Mouse (Mus musculus) activated CD4-positive, CD25-positive, alpha-beta regulatory T cell, adult 4 months (primary cell): ENCODE results near the gene Shc1. TPM values are rescaled to one million over a fixed set of nuclear protein-coding genes. Genes with fewer than 3 reads are reported as not detected.
"Not testable (repeated sequence)": the region's sequence is repeated elsewhere in the genome, so short reads cannot be mapped to it uniquely, and the experiment has no call there.

Source experiments
- ATAC-seq: one replicate; pipeline ENCODE4 v1.8.0; 2017
- polyA plus RNA-seq, 2 experiments: library from polyadenylated mRNA; unstranded; fragments of 100-300 nt; shearing (Covaris generic); gene quantifications; one replicate each; pipeline ENCODE4 v1.2.1; 2017

Shc1 gene
- polyA plus RNA-seq, 2 experiments from 2014 or later: 29.6 to 43.2 TPM

- no peak for ATAC-seq
These were observed 1.7 kb downstream of the Shc1 start for GRCm38 (mm10) chr3:89419981-89420380.

DNA sequence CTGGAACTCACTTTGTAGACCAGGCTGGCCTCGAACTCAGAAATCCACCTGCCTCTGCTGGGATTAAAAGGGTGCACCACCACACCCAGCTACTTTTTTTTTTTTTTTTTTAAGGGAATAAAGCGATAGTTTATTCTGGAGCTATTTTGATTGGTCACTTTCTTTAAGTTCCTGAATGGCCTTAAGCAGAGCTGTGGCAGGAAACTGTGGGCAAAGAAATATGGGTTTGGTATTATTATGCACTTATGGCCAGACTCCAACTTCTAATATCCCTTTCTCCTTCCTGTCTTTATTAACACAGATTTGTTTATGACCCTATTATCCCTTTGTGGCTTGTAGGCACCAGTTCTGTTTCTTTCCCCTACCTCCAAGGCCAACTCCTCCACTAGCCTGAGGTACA, 2.2 kb downstream of the Shc1 start:
- ATAC-seq: no peak

- no peak for ATAC-seq
These were observed 2.9 kb downstream of the Shc1 start for GRCm38 (mm10) chr3:89421002-89421774.

DNA sequence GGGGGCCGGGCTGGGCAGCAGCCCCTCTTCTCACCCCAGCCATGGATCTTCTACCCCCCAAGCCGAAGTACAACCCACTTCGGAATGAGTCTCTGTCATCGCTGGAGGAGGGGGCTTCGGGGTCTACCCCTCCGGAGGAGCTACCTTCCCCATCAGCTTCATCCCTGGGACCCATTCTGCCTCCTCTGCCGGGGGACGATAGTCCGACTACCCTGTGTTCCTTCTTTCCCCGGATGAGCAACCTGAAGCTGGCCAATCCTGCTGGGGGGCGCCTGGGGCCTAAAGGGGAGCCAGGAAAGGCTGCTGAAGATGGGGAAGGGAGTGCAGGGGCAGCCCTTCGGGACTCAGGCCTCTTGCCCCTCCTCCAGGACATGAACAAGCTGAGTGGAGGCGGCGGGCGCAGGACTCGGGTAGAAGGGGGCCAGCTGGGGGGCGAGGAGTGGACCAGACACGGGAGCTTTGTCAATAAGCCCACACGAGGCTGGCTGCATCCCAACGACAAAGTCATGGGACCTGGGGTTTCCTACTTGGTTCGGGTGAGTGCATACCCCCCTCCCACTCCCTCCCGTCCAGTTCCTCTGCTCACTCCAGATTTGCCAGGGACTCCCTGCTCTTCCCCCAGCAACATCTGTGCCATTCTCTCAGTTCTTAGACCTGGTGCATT, 3.7 kb downstream of the Shc1 start:
- no peak for ATAC-seq

DNA sequence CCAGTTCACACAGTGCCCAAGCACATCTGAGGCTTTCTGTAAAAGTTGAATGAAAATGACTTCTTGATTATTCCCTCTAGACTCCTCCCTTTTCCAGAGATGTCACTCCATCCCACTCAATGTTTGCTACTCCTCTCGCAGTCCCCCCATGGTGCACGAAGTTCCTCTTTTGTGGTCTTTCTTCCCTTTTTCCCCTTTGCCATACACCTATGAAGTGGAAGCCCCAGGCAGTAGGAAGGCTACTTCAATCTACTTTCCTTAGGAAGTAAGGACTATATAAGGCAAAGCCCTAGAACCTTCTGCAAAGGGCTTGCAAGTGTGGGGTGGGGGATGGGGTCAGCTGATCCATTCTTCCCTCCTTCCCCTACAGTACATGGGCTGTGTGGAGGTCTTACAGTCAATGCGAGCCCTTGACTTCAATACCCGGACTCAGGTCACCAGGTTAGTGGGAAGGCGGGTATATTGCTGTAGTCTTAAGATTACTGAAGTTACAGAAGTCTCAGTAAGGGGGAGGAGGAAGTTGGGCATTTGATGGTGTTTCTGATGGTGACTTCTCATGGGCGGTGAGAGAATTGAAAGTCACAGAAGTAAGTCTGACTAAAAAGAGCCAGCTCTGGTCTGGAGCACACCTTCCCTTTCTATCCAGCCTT, 4.4 kb downstream of the Shc1 start:
- no peak for ATAC-seq

GRCm38 (mm10) chr3:89424416-89425140, 6.3 kb downstream of the Shc1 start:
- ATAC-seq: no peak

- ATAC-seq: no peak
These were observed 6.9 kb downstream of the Shc1 start for GRCm38 (mm10) chr3:89425141-89425525.

- ATAC-seq: no peak
These were observed 7.6 kb downstream of the Shc1 start for GRCm38 (mm10) chr3:89425876-89426275.

- not testable (repeated sequence) for ATAC-seq
These were observed 10.8 kb downstream of the Shc1 start for GRCm38 (mm10) chr3:89429021-89429420.

- ATAC-seq: peak; percentile 98
These were observed 12.2 kb downstream of the Shc1 start, which contains the start of gene Pygo2 for GRCm38 (mm10) chr3:89430171-89431159. Gene Pygo2, plus strand, starts transcription at chr3:89430214.

DNA sequence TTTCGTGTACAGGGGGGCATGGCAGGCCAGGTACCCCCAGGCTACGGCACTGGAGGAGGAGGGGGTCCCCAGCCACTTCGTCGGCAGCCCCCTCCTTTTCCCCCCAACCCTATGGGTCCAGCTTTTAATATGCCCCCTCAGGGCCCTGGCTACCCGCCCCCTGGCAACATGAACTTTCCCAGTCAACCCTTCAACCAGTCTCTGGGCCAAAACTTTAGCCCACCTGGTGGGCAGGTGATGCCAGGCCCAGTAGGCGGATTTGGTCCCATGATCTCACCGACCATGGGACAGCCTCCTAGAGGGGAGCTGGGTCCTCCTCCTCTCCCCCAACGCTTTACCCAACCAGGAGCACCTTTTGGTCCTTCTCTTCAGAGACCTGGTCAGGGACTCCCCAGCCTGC, 14.4 kb downstream of the Shc1 start:
- no peak for ATAC-seq

DNA sequence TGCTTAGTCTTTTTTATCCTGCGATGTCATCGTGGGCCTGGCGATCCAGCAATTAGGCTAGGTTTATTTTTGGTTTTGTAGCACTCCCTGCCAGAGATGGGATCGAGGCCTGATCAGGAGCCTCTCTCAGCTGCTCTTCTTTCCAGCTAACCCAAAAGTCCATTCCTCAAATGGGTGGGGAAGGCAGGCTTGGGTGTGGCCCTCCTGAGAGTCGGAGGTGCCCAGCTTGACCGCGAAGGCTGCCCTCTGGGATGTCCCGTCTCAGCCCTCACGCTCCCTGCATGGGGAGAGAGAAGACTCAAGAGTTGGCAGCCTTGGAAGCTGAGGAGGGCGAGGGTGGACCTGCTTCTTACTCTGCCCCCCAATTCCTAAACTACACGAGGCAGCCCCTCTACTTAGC, 16.3 kb downstream of the Shc1 start:
- ATAC-seq: no peak

GRCm38 (mm10) chr3:89435041-89435440, 16.8 kb downstream of the Shc1 start:
- ATAC-seq: no peak

- peak; percentile 71 for ATAC-seq
These were observed 18.2 kb downstream of the Shc1 start, which contains the start of gene Pbxip1 for GRCm38 (mm10) chr3:89436176-89437113. Gene Pbxip1, plus strand, starts transcription at chr3:89436706.

GRCm38 (mm10) chr3:89437269-89437668, 19.0 kb downstream of the Shc1 start:
- peak; percentile 78 for ATAC-seq

DNA sequence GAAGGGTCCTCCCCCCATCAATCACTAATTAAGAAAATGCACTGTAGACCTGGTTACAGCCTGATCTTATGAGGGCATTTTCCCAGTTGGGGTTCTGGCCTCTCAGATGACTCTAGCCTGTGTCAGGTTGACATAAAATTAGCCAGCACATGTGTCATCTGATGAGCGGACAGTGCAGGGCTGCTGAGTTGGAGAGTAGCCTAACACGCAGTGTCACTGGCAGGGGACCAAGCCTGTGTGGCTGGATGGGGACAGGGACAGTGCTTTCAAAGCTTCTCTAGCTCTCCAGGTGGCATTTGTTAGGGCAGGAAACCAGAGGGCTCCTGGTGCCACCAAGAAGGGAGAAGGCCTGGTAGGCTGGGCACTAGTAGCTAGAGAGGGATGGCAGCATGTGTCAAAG, 22.4 kb downstream of the Shc1 start:
- no peak for ATAC-seq

DNA sequence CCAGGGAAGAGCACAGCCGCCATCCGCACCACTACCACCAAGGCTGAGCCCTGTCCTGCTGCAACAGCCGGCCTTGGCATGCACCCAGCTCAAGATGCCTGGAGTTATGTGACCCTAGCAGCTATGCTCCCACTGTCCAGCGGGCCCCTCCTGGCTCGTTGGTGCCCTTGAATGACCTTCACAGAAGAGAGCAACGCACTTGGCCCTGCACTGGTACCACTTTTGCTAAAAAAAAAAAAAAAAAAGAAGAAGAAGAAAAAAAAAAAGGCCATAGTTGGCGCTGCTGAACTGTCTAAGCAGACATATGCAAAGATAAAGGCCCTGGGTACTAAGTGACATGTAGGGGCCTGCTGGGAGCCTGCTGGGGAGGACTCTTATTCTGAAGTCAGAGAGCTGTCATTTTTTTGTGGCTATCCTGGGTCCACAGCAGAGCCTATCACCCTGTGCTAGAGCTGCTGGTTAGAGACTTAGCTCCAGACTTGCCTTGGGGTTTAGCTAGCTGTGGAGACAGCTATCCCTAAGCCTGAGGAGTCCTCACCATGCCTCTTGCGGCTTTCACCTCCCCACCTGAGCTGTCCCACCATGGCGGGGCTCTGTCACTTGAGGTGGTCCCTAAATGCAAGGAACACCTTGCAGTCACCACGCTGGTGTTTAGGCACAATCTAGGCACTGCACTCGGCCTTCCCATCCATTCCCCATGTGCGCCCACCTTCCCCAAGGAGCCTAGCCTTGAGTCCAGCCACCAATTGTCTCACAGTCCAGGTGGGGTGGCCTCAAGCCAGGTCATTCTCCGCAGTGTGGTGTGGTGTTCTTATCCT, 30.7 kb downstream of the Shc1 start:
- ATAC-seq: no peak

DNA sequence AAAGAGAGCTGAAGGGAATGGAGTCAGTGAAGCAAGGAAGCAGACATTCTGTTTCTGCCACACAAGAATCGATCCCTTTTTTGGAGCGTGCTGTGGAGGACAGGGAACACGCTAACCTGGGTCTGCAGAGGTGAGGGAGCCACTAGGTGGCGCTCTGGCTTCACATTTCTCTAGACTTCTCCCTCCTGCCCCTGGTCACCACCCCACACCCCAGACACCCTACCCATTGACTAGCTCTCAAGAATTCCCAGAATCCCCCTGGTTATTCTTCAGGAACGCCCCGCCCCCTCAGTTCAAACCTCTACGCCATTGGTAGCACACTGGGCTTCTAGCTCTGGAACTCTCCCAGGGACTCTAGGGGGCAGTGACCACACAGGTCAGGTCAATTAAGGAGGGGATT, 31.3 kb downstream of the Shc1 start:
- peak; percentile 36 for ATAC-seq

- no peak for ATAC-seq
These were observed 33.7 kb downstream of the Shc1 start for GRCm38 (mm10) chr3:89451916-89452315.
